Mouse (Mus musculus): ENCODE measurements around the gene Tssk6. TPM values are rescaled to one million over a fixed set of nuclear protein-coding genes. Genes with fewer than 3 reads are reported as not detected.

Gene Tssk6
- total RNA-seq, 2 experiments from 2014 or later, result 0.25 to 0.48 TPM

- no peak for DNase-seq (ENCODE audit: low spot score in 2 of 2)
These were observed 19.0 kb upstream of the Tssk6 start for GRCm38 (mm10) chr8:69882833-69883600.

- no peak for DNase-seq (ENCODE audit: low spot score in 2 of 2)
These were observed 17.8 kb upstream of the Tssk6 start for GRCm38 (mm10) chr8:69884141-69884540.

- no peak for DNase-seq (ENCODE audit: low spot score in 2 of 2)
These were observed 14.4 kb upstream of the Tssk6 start, which contains the start of gene Cilp2 for GRCm38 (mm10) chr8:69887289-69888243. Gene Cilp2 (minus strand): TSS chr8:69887687.

- no peak for DNase-seq (ENCODE audit: low spot score in 2 of 2)
These were observed 13.6 kb upstream of the Tssk6 start for GRCm38 (mm10) chr8:69888244-69888866.

DNA sequence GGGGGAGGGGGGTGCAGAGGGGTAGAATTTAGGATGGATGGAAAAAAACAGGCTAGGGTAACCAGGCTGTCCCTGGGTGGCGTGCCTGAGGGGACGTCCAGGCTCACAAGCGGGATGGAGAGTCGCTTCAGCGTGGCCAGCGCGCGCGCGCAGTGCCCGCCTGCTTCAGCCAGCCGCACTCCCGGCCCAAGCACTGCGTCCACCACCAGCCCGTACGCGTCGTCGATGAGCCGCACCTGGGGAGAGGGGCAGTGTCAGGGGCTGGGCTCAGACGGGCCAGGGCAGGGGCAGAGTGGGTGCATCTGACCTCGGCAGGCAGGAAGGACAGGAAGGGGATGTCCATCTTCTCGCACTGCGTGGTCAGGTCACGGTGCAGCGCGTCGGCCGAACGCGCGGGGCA lies 13.1 kb upstream of the Tssk6 start:
- DNase-seq (ENCODE audit: low spot score in 2 of 2), result no peak

DNA sequence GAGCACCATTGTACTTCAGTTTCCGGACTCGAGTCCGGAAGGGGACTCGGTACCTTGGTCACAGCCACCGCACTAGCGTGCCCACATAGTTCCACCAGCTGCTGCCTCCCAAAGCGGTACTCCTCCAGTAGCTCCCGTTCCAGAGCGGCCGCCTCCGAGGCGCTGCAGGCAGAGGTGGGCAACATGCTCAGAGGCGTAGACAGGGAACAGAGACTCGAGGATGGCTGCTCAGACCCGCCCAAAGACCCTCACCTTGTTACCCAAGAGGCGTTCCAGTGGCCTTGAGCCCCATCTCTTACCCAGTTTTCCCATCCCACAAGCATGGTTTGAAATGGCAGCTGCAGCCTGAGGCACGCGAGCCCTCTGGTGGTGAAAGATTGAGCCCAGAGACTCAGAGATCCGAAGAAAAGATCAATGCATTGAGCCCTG lies 11.2 kb upstream of the Tssk6 start:
- DNase-seq (ENCODE audit: low spot score in 2 of 2), result peak; percentile 68 to 70

- peak; percentile 46 to 52 for DNase-seq (ENCODE audit: low spot score in 2 of 2)
These were observed 8.1 kb upstream of the Tssk6 start for GRCm38 (mm10) chr8:69893863-69894262.

DNA sequence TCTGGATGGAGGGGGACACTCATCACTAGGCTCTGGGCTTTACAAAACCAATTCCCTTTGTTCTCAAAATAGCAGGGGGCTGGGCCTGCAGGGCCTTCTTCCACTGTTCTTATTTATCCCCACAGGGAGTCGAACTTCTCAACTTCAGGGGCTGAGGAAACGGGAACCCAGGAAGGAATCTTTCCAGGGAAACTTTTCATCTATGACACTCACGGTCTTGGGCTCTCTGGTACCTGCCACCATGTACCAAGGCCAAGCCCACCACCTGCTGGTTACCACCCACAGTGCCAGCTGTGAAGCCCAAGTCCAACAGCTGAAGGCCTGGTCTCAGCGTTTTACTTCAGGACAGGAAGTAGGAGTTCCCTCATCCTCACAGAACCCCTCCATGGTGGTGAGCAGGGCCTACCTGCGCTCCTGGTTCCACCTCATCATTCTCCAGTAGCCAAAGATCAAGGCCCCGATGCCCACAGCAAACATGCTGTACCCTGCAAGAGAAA lies 7.1 kb upstream of the Tssk6 start:
- no peak for DNase-seq (ENCODE audit: low spot score in 2 of 2)

DNA sequence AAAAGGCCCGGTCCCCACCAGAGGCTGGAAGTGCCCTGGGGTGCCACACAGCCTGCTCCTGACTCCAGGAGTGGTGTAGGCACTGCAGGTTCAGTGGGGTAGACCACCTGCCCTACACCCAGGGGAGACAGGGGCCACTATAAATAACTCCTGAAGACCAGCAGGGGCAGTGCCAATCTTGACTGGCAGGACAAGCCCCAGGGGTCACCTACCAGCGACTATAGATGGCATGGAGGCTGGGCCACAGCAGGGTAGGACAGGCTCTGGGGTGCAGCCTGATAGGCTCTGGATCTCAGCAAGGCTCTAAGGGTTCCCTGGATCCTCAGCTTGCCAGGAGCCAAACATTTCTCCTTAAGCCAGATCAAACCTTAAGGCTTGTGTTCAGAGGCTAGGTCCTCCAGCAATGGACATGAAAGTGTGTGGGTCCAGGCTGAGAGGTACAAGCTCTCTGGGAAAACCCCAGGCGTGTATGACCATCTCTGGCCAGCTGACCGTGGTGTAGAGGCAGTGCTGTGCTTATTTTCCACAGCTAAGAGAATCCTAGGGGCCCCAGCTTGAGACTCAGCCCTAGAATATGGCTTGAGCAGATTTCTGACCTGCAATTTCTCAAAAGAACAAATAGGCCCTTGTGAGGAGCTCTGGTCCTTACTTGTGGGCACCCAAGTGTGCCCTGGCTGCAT lies 6.1 kb upstream of the Tssk6 start:
- DNase-seq (ENCODE audit: low spot score in 2 of 2), result no peak

- DNase-seq (ENCODE audit: low spot score in 2 of 2), result no peak
These were observed 4.1 kb upstream of the Tssk6 start for GRCm38 (mm10) chr8:69897857-69898256.

- no peak for DNase-seq (ENCODE audit: low spot score in 2 of 2)
These were observed 2.1 kb upstream of the Tssk6 start for GRCm38 (mm10) chr8:69899876-69900275.

DNA sequence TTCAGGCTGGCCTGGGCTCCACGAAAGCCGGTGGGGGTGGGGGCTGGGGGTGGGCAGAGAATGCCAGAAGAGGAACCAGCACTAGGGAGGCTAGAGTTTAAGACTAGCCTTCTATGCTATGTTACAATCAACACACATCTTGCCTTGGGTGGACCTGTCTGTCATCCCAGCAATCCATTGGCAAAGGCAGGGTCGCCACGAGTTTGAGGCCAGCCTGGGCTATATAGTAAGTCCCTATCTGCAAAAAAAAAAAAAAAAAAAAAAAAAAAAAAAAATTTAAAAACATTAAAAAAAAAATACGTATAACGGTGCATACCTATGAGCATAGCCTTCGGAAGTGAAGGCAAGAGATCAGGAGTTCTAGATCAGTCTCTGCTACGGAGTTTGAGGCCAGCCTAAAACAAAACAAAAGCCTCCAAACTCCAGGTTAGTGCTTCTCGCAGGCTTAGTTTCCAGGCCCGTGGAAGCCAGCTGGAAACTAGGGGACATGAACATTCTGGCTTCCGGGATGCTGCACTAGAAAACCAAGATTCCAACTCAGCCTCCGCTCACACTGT lies 1.0 kb upstream of the Tssk6 start:
- no peak for DNase-seq (ENCODE audit: low spot score in 2 of 2)

- DNase-seq (ENCODE audit: low spot score in 2 of 2), result peak; percentile 98
These were observed 361 bp upstream of the Tssk6 start for GRCm38 (mm10) chr8:69901484-69902162.

GRCm38 (mm10) chr8:69903063-69903542 lies 1.1 kb downstream of the Tssk6 start:
- peak; percentile 99 to 100 for DNase-seq (ENCODE audit: low spot score in 2 of 2)

DNA sequence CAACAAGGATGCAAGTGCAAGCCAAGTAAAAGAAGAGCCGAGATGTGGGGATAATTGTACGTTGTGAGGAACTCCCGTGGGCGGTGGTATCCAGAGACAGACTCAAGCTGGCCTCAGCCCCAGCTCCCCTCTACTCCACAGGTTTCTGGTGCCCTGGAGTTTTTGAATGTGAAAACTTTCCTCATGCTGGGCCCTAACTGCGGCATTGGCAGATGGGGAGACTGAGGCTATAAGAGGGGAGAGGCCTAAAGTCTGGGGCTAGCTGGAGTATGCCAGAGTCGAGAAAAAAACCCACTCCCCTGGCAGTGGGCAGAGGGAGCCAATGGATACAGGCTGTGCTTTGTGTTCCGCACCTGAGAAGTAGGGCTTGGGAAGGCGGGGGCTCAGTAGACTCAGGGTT lies 2.1 kb downstream of the Tssk6 start:
- no peak for DNase-seq (ENCODE audit: low spot score in 2 of 2)

DNA sequence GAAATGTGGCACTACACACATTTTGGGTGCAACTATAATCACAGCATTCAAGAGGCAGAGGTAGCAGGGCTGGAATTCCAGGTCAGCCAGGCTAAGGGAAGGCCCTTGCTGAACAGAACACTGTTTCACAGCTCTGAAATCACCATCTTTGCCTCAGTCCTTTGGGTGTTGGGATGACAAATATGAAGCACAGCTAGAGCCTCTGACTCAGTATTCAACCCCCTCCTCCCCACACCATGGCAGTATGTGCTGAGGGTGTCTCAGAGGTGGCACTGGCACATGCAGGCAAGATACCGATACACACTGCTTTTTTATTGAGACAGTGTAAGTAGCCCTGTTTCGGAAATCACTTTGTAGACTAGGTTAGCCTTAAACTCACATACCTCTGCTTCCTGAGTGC lies 4.3 kb downstream of the Tssk6 start:
- no peak for DNase-seq (ENCODE audit: low spot score in 2 of 2)

DNA sequence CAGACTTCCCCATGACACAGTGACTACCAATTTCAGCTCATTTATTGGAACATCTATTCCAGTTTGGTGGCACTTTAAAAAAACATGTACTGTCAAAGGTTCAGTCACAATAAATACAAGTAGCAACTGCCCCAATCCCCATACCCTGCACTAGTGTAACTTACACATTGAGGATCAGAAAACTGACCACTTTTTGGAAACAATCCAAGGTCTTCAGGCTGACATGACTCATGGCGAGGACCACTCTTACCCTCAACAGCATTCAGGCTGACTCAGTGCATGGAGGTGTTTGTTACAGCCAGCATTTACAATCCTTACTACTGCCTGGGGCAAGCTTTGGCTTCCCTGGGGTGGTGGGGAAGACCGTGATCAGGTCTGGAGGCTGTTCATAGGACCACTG lies 5.1 kb downstream of the Tssk6 start:
- no peak for DNase-seq (ENCODE audit: low spot score in 2 of 2)

GRCm38 (mm10) chr8:69911917-69912316 lies 9.9 kb downstream of the Tssk6 start:
- DNase-seq (ENCODE audit: low spot score in 2 of 2), result no peak

DNA sequence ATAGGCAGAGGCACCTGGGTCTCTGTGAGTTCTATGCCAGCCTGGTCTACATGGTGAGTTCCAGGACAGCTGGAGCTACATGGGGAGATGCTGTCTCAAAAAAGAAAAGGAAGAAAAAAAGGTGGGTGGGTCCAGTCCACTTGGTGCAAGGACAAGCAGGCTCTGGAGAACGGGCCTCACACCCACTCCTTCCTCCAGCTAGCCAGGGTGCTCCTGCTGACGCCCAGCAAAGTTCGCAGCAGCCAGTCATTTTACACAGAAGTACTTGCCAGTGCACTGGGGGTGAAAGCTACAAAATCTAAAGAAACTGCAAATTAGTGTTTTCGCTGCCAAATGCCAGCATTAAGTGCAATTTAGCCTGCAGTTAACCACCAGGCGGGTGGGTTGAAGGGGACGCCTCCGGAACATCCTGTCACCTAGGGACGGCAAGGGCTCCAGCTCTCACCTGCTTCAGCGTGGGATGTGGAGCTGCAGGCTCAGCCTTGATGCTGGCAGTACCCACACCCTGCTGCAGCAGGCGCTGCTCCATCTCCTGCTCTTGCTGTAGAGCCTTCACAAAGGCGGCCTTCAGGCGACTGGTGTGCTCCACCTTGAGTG lies 10.6 kb downstream of the Tssk6 start:
- no peak for DNase-seq (ENCODE audit: low spot score in 2 of 2)
